Mouse (Mus musculus) layer of hippocampus, adult 18-20 months (tissue): Measurements from ENCODE around the gene Psmg1. TPM values are rescaled to one million over a fixed set of nuclear protein-coding genes. Genes with fewer than 3 reads are reported as not detected.
A peak's percentile ranks its signal among the peaks of the same experiment; 100 is the strongest.
"Not testable (repeated sequence)": the region's sequence is repeated elsewhere in the genome, so short reads cannot be mapped to it uniquely, and the experiment has no call there.

Experiments used
- DNase-seq, 2 experiments: peaks; one replicate each; pipeline ENCODE4 v3.0.0; 2022; ENCODE audit warnings: low spot score in 2 of 2
- long read RNA-seq: library from polyadenylated mRNA; stranded (forward); transcript quantifications from one replicate; pipeline ENCODE4 v2.0.0, GENCODE M21; 2021
- total RNA-seq, 2 experiments: library from RNA; stranded (reverse); gene quantifications; 2 replicates each; pipeline ENCODE4 v1.2.3; 2021

Psmg1 gene
- total RNA-seq: 10 to 100 TPM; 15.3 to 19.0 TPM
- long read RNA-seq, transcript Psmg1-201 (7 exons, 1,044 nt): major isoform, 15 of 15 reads
- long read RNA-seq, partial matches to known transcripts: 0 of 15 reads
- long read RNA-seq, other reads (novel, unspliced or antisense): 0 of 15 reads

- peak; percentile 91 to 98 for DNase-seq
Measured at GRCm38 (mm10) chr16:95990462-95991121, at the start of gene Psmg1. Gene Psmg1 (minus strand): TSS chr16:95990960.

DNA sequence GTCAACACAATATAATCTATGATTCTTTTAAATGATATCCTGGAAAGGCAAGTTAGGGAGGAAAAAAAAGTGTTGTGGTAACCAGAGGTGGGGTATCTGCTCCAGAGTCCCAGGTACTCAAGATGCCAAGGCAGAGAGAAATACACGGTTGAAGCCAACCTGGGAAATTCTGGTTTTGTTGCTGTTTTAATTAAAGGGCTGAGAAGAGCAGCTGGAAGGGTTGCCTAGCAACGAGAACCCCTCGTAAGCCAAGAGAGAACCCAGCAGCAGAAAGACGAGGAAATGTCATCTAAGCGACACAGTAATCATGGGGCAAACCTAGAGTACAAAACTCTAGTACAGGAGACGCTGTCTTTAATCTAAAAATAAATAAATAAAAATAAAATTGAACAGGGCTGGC lies 48.8 kb upstream of the Psmg1 start:
- DNase-seq: peak in 1 of 2 experiments; percentile 24

DNA sequence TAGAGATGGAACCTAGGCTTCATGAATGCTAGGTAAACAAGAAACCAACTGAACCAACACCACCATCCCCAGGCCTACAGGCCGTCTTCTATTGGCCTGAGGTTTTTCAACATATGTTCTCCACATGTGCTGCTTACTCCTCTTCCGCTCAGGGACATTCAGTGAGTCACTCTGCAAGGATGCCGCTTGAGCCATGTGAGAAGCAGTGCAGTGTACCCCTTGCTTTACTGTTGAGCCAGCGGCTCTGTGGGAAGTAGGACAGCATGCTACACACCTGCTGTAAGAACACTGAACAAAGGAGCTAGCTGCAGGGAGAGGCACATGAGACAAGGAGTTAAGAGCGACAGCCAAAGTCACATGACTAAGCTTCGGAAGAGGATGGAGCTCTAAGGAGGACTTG lies 43.7 kb upstream of the Psmg1 start:
- no peak for DNase-seq

DNA sequence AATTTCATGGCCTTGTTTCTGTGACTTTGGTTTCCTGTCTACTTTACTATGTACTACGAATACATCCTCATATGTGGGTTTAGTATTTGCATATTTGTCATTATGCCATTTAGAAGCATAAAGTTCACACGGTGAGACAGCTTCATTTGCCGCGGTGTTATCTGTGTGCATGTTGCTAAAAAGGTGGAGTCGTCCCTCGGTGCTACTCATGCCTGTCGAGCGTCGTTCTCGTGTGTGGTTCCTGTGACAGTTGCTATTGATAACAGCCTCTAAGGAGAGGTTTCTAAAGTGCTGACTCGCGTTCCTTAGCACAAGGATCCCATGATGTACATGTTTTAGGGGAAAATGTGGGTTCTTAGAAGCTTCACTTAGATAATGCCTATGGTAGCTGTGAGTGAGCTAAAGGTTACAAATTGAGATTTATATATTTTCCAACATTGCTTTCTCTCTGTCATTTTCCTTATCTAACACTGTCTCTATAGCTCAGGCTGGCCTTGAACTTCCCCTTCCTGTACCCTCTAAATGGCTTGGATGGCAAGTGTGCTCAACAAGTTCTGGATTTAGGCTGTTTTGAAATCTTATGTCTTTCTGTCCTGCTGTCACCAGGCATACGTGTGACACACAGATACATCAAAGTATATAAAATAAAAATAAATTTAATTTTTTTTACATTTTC lies 41.7 kb upstream of the Psmg1 start:
- no peak for DNase-seq

GRCm38 (mm10) chr16:96030476-96031102 lies 39.8 kb upstream of the Psmg1 start:
- no peak for DNase-seq

- no peak for DNase-seq
Measured at GRCm38 (mm10) chr16:96026256-96026655, 35.5 kb upstream of the Psmg1 start.

GRCm38 (mm10) chr16:96025244-96025643 lies 34.5 kb upstream of the Psmg1 start:
- DNase-seq: no peak

DNA sequence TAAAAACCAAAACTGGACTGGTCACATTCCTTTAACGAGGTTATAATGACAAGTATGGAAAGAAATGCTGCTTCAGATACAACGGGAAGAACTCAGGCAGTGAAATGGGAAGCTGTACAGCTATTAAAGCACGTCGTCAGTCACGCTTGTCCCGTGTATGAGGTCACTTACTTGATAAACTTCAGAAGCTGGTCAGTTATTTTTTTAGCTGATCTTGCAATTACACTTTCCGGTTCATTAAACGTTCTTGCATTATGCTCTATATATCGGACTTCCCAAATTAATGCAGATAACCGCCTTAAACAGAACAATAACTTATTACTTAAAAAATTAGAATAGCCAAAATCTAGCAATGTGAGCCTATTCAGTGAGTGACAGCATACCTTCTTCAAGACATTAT lies 30.3 kb upstream of the Psmg1 start:
- no peak for DNase-seq

- DNase-seq: not testable (repeated sequence)
Measured at GRCm38 (mm10) chr16:96009124-96009523, 18.4 kb upstream of the Psmg1 start.

DNA sequence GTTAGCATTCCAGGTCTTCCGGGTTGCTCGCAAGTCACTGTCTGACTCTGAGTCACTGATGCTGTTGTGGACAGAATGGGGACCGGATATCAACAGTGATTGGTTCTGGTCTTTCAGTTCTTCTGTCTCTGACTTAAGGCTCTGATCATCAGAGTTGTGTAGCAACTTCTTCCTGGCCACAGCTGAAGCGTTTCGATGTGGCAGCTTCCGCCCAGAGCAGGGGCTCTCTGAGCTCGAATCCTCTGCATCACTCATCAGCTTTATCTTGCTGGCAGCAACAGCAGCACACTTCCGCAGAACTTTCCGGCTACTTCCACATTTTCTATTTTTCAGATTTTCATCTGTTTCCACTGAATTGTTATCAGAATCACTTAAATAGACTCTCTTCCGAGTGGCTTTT lies 13.5 kb upstream of the Psmg1 start:
- not testable (repeated sequence) for DNase-seq

- DNase-seq: no peak
Measured at GRCm38 (mm10) chr16:95999291-95999690, 8.5 kb upstream of the Psmg1 start.

DNA sequence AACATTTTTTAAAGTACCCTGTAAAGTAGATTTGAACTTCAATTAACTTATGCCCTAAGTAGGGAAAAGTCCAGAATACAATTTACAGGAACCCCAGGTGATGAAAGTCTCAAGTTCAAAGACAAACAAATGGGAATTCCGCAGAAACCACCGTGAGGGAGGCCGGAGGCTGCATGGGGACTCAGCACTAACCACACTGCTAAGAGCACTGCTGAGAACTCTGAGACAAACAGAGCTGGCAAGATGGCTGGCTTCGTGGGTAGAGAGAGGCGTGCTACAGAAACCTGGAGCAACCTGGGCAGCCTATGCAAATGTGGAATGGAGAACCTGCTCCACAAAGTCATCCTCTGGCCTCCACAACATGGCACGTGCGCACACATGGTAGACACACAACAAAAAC lies 5.4 kb upstream of the Psmg1 start:
- no peak for DNase-seq

GRCm38 (mm10) chr16:95994576-95994975 lies 3.8 kb upstream of the Psmg1 start:
- DNase-seq: peak; percentile 22 to 51

- no peak for DNase-seq
Measured at GRCm38 (mm10) chr16:95992596-95992995, 1.8 kb upstream of the Psmg1 start.

DNA sequence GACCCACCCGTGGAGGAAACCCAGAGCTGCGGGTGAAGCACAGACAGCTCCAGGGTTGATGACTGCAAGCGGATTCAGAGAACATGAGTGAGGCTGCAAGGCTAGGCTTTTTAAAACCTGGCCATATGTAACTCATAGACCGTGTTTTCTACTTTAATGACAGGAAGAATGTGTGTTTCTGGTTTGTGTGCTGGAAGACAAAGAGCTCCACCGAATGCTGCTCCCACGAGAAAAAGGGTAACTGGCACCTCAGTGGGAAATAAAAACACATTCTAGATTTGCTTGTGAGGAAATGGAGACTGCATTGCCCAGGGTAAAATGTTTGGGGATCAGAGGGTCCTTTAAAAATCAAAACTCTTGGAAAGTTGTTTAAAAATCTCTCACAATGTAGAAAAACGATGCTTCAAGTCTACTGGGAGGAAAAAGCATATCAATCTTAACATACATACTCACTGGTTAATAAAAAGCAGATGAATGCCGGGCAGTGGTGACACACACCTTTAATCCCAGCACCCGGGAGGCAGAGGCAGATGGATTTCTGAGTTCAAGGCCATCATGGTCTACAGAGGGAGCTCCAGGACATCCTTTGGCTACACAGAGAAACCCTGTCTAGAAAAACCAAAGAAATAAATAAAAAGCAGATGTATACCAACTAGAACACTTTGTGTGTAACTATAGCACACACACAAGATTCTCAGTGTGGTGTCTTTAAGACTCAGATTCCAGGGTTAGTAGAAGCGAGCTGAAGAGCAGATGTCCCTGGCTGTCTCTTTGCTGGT lies 551 bp upstream of the Psmg1 start:
- DNase-seq: no peak

DNA sequence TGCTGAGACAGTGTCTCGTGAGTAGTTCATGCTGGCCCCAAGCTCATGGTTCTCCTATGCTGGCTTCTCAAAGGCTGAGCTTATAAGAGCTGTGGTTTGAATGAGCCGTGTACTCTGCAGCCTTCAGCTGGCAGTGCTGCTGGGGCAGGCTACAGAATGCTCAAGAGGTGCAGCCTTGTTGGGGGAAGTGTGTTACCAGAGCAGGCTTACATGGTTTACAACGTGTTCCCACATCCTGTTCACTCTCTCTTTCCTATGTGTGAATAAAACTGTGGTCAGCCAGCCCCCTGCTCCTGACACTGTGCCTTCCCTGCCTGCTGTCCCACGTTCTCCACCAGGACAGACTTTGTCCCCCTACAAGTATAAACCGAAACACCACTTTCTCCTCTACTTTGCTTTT lies 5.8 kb downstream of the Psmg1 start:
- DNase-seq: no peak

DNA sequence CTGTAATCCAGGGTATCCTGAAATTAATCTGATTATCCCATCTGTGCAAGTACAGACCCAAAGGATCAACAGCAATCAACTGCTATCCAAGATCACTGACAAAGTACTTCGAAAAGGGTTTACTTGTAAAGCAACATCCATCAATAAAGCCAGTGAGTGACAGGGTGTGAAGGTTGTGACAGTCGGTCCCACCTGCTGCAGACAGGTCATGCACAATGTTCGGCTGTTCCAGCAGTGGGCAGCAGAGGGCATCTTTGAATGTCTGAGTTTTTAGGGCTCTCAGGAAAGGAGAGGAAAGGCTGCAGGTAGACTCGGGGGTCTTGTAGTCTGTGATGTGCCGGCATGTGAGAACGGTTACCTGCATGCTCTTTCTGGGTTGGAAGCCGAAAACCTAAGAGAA lies 7.2 kb downstream of the Psmg1 start:
- no peak for DNase-seq

DNA sequence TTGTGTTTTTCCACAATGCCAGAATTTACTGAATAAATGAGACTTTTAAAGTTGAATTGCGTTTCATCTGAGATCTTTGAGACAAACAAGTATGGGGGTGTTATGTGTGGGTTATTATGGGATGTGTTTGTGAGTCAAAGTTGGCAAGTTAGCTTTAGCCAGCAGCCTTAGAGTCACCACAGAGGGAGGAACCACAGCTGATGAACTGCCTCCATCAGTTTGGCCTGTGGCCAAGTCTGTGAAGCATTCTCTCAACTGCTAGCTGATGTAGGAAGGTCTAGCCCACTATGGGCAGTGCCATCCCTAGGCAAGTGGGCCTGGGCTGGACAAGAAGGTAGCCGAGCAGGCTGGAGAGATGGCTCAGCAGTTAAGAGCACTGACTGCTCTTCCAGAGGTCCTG lies 19.9 kb downstream of the Psmg1 start:
- DNase-seq: no peak

- DNase-seq: no peak
Measured at GRCm38 (mm10) chr16:95967455-95967854, 23.3 kb downstream of the Psmg1 start.

- peak in 1 of 2 experiments; percentile 53 for DNase-seq
Measured at GRCm38 (mm10) chr16:95964427-95965023, 26.2 kb downstream of the Psmg1 start.

DNA sequence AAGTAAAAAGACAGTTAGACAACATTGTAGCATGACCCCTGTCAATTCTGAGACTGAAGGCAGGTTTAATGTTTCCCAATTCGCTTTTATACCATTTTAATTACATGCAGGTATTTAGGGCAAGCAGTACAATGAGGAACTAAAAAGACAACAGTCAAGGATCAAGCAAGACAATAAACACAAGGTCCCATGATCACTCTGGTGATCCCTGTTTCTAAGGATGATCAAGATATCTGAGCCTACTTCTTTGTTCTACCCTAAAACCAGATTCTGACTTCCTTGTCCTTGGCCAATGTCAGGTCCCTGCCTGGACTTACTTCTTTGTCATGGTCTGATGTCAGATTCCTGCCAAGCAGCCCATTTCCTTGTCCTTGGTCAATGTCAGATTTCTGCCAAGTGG lies 29.3 kb downstream of the Psmg1 start:
- DNase-seq: not testable (repeated sequence)
